Mouse (Mus musculus): ENCODE results near the gene Gemin4.

DNA sequence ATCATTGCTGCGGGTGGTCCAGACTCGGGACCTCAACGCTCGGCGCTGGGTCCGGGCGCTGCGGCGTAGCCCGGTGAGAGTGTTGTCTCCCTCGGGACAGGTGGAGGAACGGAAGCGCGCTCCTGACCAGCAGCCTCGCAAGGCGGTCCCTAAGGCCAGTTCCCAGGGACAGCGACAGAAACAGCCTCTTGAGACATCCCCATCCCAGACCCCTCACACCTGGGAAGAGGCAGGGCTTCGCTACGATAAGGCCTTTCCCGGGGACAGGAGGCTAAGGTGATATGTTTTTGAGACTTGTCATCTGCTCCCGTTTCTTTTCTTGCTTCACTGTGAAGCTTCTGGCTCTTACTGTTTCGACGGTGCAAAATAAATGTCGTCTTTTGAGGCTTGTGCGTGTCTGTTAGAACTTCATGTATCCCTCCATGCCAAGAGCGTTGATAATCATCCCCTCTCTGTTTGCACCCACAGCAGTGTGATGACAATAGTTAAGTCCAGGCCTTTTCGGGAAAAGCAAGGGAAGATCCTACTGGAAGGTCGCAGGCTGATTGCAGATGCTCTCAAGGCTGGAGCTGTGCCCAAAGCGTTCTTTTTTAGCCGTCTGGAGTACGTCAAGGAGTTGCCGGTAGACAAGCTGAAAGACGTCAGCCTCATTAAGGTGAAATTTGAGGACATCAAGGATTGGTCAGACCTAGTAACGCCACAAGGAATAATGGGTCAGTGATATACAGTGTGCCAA, 26.5 kb upstream of the Gemin4 start:
- TF ChIP-seq EP300 (IDR thresholded peaks at IDR 0.05; ENCODE audit: low read depth) (no peak), CTCF (IDR thresholded peaks at IDR 0.05; ENCODE audit: low read depth) (no peak)

All from liver, embryonic 14.5 days (tissue).